Mouse (Mus musculus): ENCODE results near the gene Mospd1. TPM values are rescaled to one million over a fixed set of nuclear protein-coding genes. Genes with fewer than 3 reads are reported as not detected.
A peak's percentile ranks its signal among the peaks of the same experiment; 100 is the strongest.

Mospd1 gene
- polyA plus RNA-seq (2012; rRNA removed) = 12.4 and 14.2 TPM in 2 replicates

- DNase-seq (ENCODE audit: extremely low spot score in 1 of 2, low spot score in 1 of 2) = peak; percentile 58 to 83
Observed at GRCm38 (mm10) chrX:53370366-53370740, at the start of gene Mospd1. Mospd1 (minus strand) TSS chrX:53370502.

GRCm38 (mm10) chrX:53386362-53386761 is 16.1 kb upstream of the Mospd1 start:
- DNase-seq (ENCODE audit: extremely low spot score in 1 of 2, low spot score in 1 of 2) = no peak

- DNase-seq (ENCODE audit: extremely low spot score in 1 of 2, low spot score in 1 of 2) = no peak
Observed at GRCm38 (mm10) chrX:53383122-53383521, 12.8 kb upstream of the Mospd1 start.

GRCm38 (mm10) chrX:53369534-53370365 is 552 bp downstream of the Mospd1 start:
- peak in 1 of 2 experiments; percentile 3 for DNase-seq (ENCODE audit: extremely low spot score in 1 of 2, low spot score in 1 of 2)

GRCm38 (mm10) chrX:53364668-53365383 is 5.5 kb downstream of the Mospd1 start:
- DNase-seq (ENCODE audit: extremely low spot score in 1 of 2, low spot score in 1 of 2) = no peak

GRCm38 (mm10) chrX:53348374-53348773 is 21.9 kb downstream of the Mospd1 start:
- no peak for DNase-seq (ENCODE audit: extremely low spot score in 1 of 2, low spot score in 1 of 2)

GRCm38 (mm10) chrX:53341531-53341930 is 28.8 kb downstream of the Mospd1 start:
- peak in 1 of 2 experiments; percentile 42 for DNase-seq (ENCODE audit: extremely low spot score in 1 of 2, low spot score in 1 of 2)

- no peak for DNase-seq (ENCODE audit: extremely low spot score in 1 of 2, low spot score in 1 of 2)
Observed at GRCm38 (mm10) chrX:53337355-53337754, 32.9 kb downstream of the Mospd1 start.

GRCm38 (mm10) chrX:53330396-53330795 is 39.9 kb downstream of the Mospd1 start:
- DNase-seq (ENCODE audit: extremely low spot score in 1 of 2, low spot score in 1 of 2) = no peak

GRCm38 (mm10) chrX:53321111-53321510 is 49.2 kb downstream of the Mospd1 start:
- DNase-seq (ENCODE audit: extremely low spot score in 1 of 2, low spot score in 1 of 2) = no peak

GRCm38 (mm10) chrX:53320564-53320963 is 49.7 kb downstream of the Mospd1 start:
- no peak for DNase-seq (ENCODE audit: extremely low spot score in 1 of 2, low spot score in 1 of 2)

Other genes starting within 250 kb of the Mospd1 start
- 0.40 and 1.7 TPM in 2 replicates for gene Plac1, start 130.4 kb downstream of the Mospd1 start, polyA plus RNA-seq (2012; rRNA removed)
- 4.9 and 5.1 TPM in 2 replicates for gene Fam122b, start 100.7 kb downstream of the Mospd1 start, polyA plus RNA-seq (2012; rRNA removed)
- gene Fam122c, start 97.1 kb downstream of the Mospd1 start, polyA plus RNA-seq (2012; rRNA removed) = not detected in 2 replicates
- not detected in 2 replicates for gene Etd, start 64.4 kb upstream of the Mospd1 start, polyA plus RNA-seq (2012; rRNA removed)
- gene Rtl8c, start 237.5 kb upstream of the Mospd1 start, polyA plus RNA-seq (2012; rRNA removed) = 191 and 220 TPM in 2 replicates
- not detected in 2 replicates for gene Gm14597, start 238.5 kb upstream of the Mospd1 start, polyA plus RNA-seq (2012; rRNA removed)

All from frontal cortex, adult 2 months (tissue).